Comparison of ENCODE assay signal across 28 mouse cellular contexts in the genomic region with DNA sequence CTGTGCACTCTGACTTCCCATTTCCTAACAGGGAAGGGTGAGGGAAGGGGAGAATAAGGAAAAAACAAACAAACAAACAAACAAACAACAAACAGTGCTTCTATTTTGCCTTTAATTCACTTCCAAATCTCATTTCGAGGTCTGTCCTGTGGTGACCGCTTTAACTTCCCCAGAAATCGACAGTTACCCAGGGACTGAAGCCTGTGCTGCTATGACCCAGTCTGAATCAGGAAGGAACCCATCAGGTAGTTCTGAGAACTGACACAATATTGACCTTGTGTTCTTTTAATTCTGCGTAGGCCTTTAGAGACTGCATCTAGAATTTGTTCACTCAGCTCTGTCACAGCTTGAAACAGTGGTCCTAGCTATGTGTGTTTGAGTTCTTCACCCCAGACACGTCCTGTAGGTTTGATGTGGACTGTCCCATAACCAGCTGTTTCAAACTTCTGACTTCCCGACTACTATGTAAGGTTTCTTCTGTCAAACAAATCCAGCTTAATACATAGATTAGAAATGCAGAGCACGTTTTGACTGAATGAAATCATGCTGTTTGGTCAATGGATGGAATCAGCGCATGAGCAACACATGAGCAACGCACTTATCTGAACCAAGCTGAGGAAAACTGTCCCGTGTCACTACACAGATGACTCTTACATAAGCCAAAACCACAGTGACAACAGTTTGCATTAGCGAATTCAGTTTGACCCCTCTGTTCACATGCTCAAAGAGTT. TPM values are rescaled to one million over a fixed set of nuclear protein-coding genes. Genes with fewer than 3 reads are reported as not detected.
A peak's percentile ranks its signal among the peaks of the same experiment; 100 is the strongest.
DNase-seq lines count a peak whose midpoint lies in the region; ATAC-seq and TF ChIP-seq lines count a peak whose summit lies in the region.
"Had no signal": no experiment of that assay in that cellular context is flagged by ENCODE, and none has a peak within 500 bp of the region (broad histone marks: within the 10 kb centered on the region; RNA-seq: fewer than 3 reads in every experiment).

No protein-coding gene starts in this region.

- H3K4me2 ChIP-seq in hindbrain, postnatal 0 days (ENCODE audit: low read depth, low read length) = no peak overlapping the region
- no peak overlapping the region for H3K4me2 ChIP-seq in midbrain, postnatal 0 days (ENCODE audit: low read depth, low read length, poor library complexity, severe bottlenecking)
- H3K4me2 ChIP-seq in midbrain, embryonic 14.5 days (ENCODE audit: low read length) = no peak overlapping the region
- H3K4me2 ChIP-seq in neural tube, embryonic 15.5 days = no peak overlapping the region
- H3K4me2 ChIP-seq: heart, embryonic 15.5 days; intestine, embryonic 15.5 days; kidney, embryonic 15.5 days; limb, embryonic 13.5 days had no signal

- no peak for ATAC-seq in hindbrain, postnatal 0 days
- no peak for ATAC-seq in midbrain, postnatal 0 days (ENCODE audit: low FRiP score)
- peak; percentile 52 for ATAC-seq in granulocyte monocyte progenitor cell, adult 5-6 weeks (replicated peaks; ENCODE audit: poor library complexity, severe bottlenecking)
- ATAC-seq in midbrain, embryonic 14.5 days (ENCODE audit: low FRiP score, low TSS enrichment) = no peak
- ATAC-seq in neural tube, embryonic 15.5 days (ENCODE audit: low FRiP score) = no peak
- ATAC-seq: intestine, embryonic 15.5 days had no signal

- H3K9ac ChIP-seq in hindbrain, postnatal 0 days (replicated peaks; ENCODE audit: low read length) = no peak overlapping the region
- H3K9ac ChIP-seq in midbrain, postnatal 0 days (replicated peaks; ENCODE audit: low read length, poor library complexity, severe bottlenecking) = no peak overlapping the region
- H3K9ac ChIP-seq in midbrain, embryonic 14.5 days (replicated peaks; ENCODE audit: low read length) = no peak overlapping the region
- H3K9ac ChIP-seq in neural tube, embryonic 15.5 days (replicated peaks) = no peak overlapping the region
- H3K9ac ChIP-seq: heart, embryonic 15.5 days; intestine, embryonic 15.5 days; kidney, embryonic 15.5 days; limb, embryonic 13.5 days; liver, embryonic 14.5 days; lung, embryonic 14.5 days had no signal

- H3K9me3 ChIP-seq in hindbrain, embryonic 10.5 days = no peaks in the 10 kb centered on the region
- no peaks in the 10 kb centered on the region for H3K9me3 ChIP-seq in hindbrain, postnatal 0 days (ENCODE audit: low read length)
- no peaks in the 10 kb centered on the region for H3K9me3 ChIP-seq in midbrain, embryonic 10.5 days (replicated peaks)
- no peaks in the 10 kb centered on the region for H3K9me3 ChIP-seq in midbrain, postnatal 0 days (ENCODE audit: low read length)
- H3K9me3 ChIP-seq in midbrain, embryonic 14.5 days (ENCODE audit: control insufficient read depth, low read length) = no peaks in the 10 kb centered on the region
- no peaks in the 10 kb centered on the region for H3K9me3 ChIP-seq in neural tube, embryonic 15.5 days (replicated peaks)
- H3K9me3 ChIP-seq: heart, embryonic 15.5 days; intestine, embryonic 15.5 days; kidney, embryonic 15.5 days; limb, embryonic 13.5 days had no signal

- WGBS in hindbrain, embryonic 10.5 days = 83% methylated on average over 11 of the region's 11 CpGs
- 61% methylated on average over 11 of the region's 11 CpGs for WGBS in hindbrain, postnatal 0 days
- WGBS in midbrain, embryonic 10.5 days = 80% methylated on average over 11 of the region's 11 CpGs
- WGBS in midbrain, postnatal 0 days = 63% methylated on average over 11 of the region's 11 CpGs
- WGBS in midbrain, embryonic 14.5 days = 57% methylated on average over 11 of the region's 11 CpGs
- WGBS in neural tube, embryonic 15.5 days = 86% methylated on average over 11 of the region's 11 CpGs

- no peaks in the 10 kb centered on the region for H3K27me3 ChIP-seq in hindbrain, embryonic 10.5 days (ENCODE audit: insufficient read depth, poor library complexity, severe bottlenecking)
- no peaks in the 10 kb centered on the region for H3K27me3 ChIP-seq in hindbrain, postnatal 0 days (ENCODE audit: insufficient read depth, low read length)
- no peaks in the 10 kb centered on the region for H3K27me3 ChIP-seq in midbrain, embryonic 10.5 days (ENCODE audit: low read depth, poor library complexity, severe bottlenecking)
- no peaks in the 10 kb centered on the region for H3K27me3 ChIP-seq in midbrain, postnatal 0 days (ENCODE audit: insufficient read depth, low read length)
- H3K27me3 ChIP-seq in midbrain, embryonic 14.5 days (ENCODE audit: control insufficient read depth, insufficient read depth, low read length) = no peaks in the 10 kb centered on the region
- H3K27me3 ChIP-seq in neural tube, embryonic 15.5 days (replicated peaks) = no peaks in the 10 kb centered on the region
- H3K27me3 ChIP-seq: CH12.LX; heart, embryonic 15.5 days; intestine, embryonic 15.5 days; kidney, embryonic 15.5 days; limb, embryonic 13.5 days had no signal

- no peak overlapping the region for H3K4me3 ChIP-seq in hindbrain, embryonic 10.5 days
- H3K4me3 ChIP-seq in hindbrain, postnatal 0 days (ENCODE audit: low read length) = no peak overlapping the region
- H3K4me3 ChIP-seq in midbrain, embryonic 10.5 days = no peak overlapping the region
- no peak overlapping the region for H3K4me3 ChIP-seq in midbrain, postnatal 0 days (ENCODE audit: low read depth, low read length)
- H3K4me3 ChIP-seq in midbrain, embryonic 14.5 days (replicated peaks; ENCODE audit: low read depth, low read length) = no peak overlapping the region
- no peak overlapping the region for H3K4me3 ChIP-seq in neural tube, embryonic 15.5 days (replicated peaks)
- H3K4me3 ChIP-seq: heart, embryonic 15.5 days; intestine, embryonic 15.5 days; kidney, embryonic 15.5 days; limb, embryonic 13.5 days had no signal

- peaks cover 69% of the 10 kb centered on the region for H3K4me1 ChIP-seq in hindbrain, embryonic 10.5 days (replicated peaks)
- no peaks in the 10 kb centered on the region; the same call in 1 of the 2 replicates for H3K4me1 ChIP-seq in hindbrain, postnatal 0 days (ENCODE audit: insufficient read depth, low read length)
- H3K4me1 ChIP-seq in midbrain, embryonic 10.5 days = peaks cover 71% of the 10 kb centered on the region
- 0 out of 2 replicates have a peak, but pooled peaks cover 9% of the 10 kb centered on the region for H3K4me1 ChIP-seq in midbrain, postnatal 0 days (ENCODE audit: insufficient read depth, low read length)
- peaks cover 56% of the 10 kb centered on the region for H3K4me1 ChIP-seq in midbrain, embryonic 14.5 days (ENCODE audit: control insufficient read depth, insufficient read depth, low read length)
- peaks cover 13% of the 10 kb centered on the region for H3K4me1 ChIP-seq in neural tube, embryonic 15.5 days
- H3K4me1 ChIP-seq: heart, embryonic 15.5 days had no signal

- H3K36me3 ChIP-seq in hindbrain, embryonic 10.5 days = no peaks in the 10 kb centered on the region
- no peaks in the 10 kb centered on the region for H3K36me3 ChIP-seq in hindbrain, postnatal 0 days (ENCODE audit: insufficient read depth, low read length)
- no peaks in the 10 kb centered on the region for H3K36me3 ChIP-seq in midbrain, embryonic 10.5 days
- no peaks in the 10 kb centered on the region for H3K36me3 ChIP-seq in midbrain, postnatal 0 days (ENCODE audit: insufficient read depth, low read length)
- H3K36me3 ChIP-seq in midbrain, embryonic 14.5 days (ENCODE audit: control insufficient read depth, insufficient read depth, low read length) = no peaks in the 10 kb centered on the region
- no peaks in the 10 kb centered on the region for H3K36me3 ChIP-seq in neural tube, embryonic 15.5 days
- H3K36me3 ChIP-seq: G1E; heart, embryonic 15.5 days; intestine, embryonic 15.5 days; kidney, embryonic 15.5 days; limb, embryonic 13.5 days had no signal

- peak overlapping the region; percentile 90 for H3K27ac ChIP-seq in hindbrain, embryonic 10.5 days
- H3K27ac ChIP-seq in hindbrain, postnatal 0 days = no peak overlapping the region
- H3K27ac ChIP-seq in midbrain, embryonic 10.5 days (replicated peaks) = peak overlapping the region; percentile 92
- H3K27ac ChIP-seq in midbrain, postnatal 0 days (ENCODE audit: low read depth, low read length) = no peak overlapping the region
- H3K27ac ChIP-seq in midbrain, embryonic 14.5 days (replicated peaks; ENCODE audit: low read depth, low read length) = peak overlapping the region; percentile 38; the same call in 1 of the 2 replicates
- H3K27ac ChIP-seq in neural tube, embryonic 15.5 days (replicated peaks) = no peak overlapping the region
- H3K27ac ChIP-seq: heart, embryonic 15.5 days; intestine, embryonic 15.5 days; kidney, embryonic 15.5 days; limb, embryonic 13.5 days; liver, embryonic 14.5 days; stomach, postnatal 0 days had no signal

- TF ChIP-seq CTCF in hindbrain, postnatal 0 days (IDR thresholded peaks at IDR 0.05; ENCODE audit: low read depth) = no peak
- TF ChIP-seq CTCF in midbrain, postnatal 0 days (IDR thresholded peaks at IDR 0.05) = no peak

- DNase-seq in hindbrain, embryonic 10.5 days (ENCODE audit: low spot score) = no peak
- DNase-seq in hindbrain, postnatal 0 days (ENCODE audit: low spot score) = no peak
- no peak for DNase-seq in midbrain, embryonic 10.5 days (ENCODE audit: low spot score)
- no peak for DNase-seq in midbrain, postnatal 0 days (ENCODE audit: low spot score)
- DNase-seq in midbrain, embryonic 14.5 days = peak; percentile 53
- DNase-seq: adrenal gland, adult 2 months; B cell, adult 2 months; cerebellum, adult 18-20 months; cerebellum, postnatal 14 days; gastrocnemius, postnatal 36 days; heart, postnatal 4 days; kidney, postnatal 4 days; layer of hippocampus, adult 9-11 months; lung, embryonic 14.5 days; lung, postnatal 4 days; right cerebral cortex, postnatal 14 days; thymus, adult 2 months; thymus, postnatal 4 days had no signal

RNA-seq across cellular contexts. Expression of gene Rnd3, which starts 59.9 kb away (rescaled TPM):
- 154 and 217 TPM in 2 replicates for polyA plus RNA-seq in hindbrain, embryonic 10.5 days (2016; fragmentation: Nextera tagmentation; extraction: Ambion mirVana)
- total RNA-seq in hindbrain, postnatal 0 days (2014; rRNA removed) = 41.5 and 43.1 TPM in 2 replicates
- 57.9 and 60.1 TPM in 2 replicates for polyA plus RNA-seq in hindbrain, postnatal 0 days (2015; fragmentation: Nextera tagmentation; extraction: Ambion mirVana)
- polyA plus RNA-seq in midbrain, embryonic 10.5 days (2016; fragmentation: Nextera tagmentation; extraction: Ambion mirVana) = 155 and 255 TPM in 2 replicates
- total RNA-seq in midbrain, postnatal 0 days (2014; rRNA removed) = 70.4 and 73.9 TPM in 2 replicates
- polyA plus RNA-seq in midbrain, postnatal 0 days (2015; fragmentation: Nextera tagmentation; extraction: Ambion mirVana) = 81.1 and 88.9 TPM in 2 replicates
- total RNA-seq in granulocyte monocyte progenitor cell, adult 5-6 weeks (2014; fragmentation: Nextera tagmentation) = not detected in 2 replicates
- total RNA-seq in granulocyte monocyte progenitor cell, adult 5-6 weeks (2017) = 0.26 and 1.9 TPM in 2 replicates
- 210 and 322 TPM in 2 replicates for polyA plus RNA-seq in midbrain, embryonic 14.5 days (2014; fragmentation: Nextera tagmentation; extraction: Ambion mirVana)
- polyA plus RNA-seq in neural tube, embryonic 15.5 days (2015; fragmentation: Nextera tagmentation; extraction: Ambion mirVana) = 79.0 and 84.6 TPM in 2 replicates
- polyA plus RNA-seq: G1E had no signal

Comparison
In these comparisons a context has a peak if more than half of its experiments do, and no peak if none do; other contexts are left out.
1. H3K27ac ChIP-seq: peak in hindbrain, embryonic 10.5 days (single experiment), midbrain, embryonic 10.5 days (single experiment) and midbrain, embryonic 14.5 days (single experiment); none in hindbrain, postnatal 0 days (single experiment), midbrain, postnatal 0 days (single experiment) and neural tube, embryonic 15.5 days (single experiment).